Mouse (Mus musculus) bone marrow macrophage, adult 2 months (primary cell): ENCODE data around the gene Dynlt1c. TPM values are rescaled to one million over a fixed set of nuclear protein-coding genes. Genes with fewer than 3 reads are reported as not detected.
"Not testable (repeated sequence)": the region's sequence is repeated elsewhere in the genome, so short reads cannot be mapped to it uniquely, and the experiment has no call there.

Experiments used
- H3K27ac ChIP-seq: 2 replicates; pipeline ENCODE4 v1.5.1; 2012; ENCODE audit warnings: low read depth, low read length; ENCODE audit not compliant: insufficient read depth
- H3K4me1 ChIP-seq: 2 replicates; pipeline ENCODE4 v1.6.1; 2012; ENCODE audit warnings: low read length; ENCODE audit not compliant: control insufficient read depth, insufficient read depth
- H3K4me3 ChIP-seq: 2 replicates; pipeline ENCODE4 v1.5.1; 2012; ENCODE audit warnings: mild to moderate bottlenecking, low read length, moderate library complexity; ENCODE audit not compliant: insufficient read depth
- polyA plus RNA-seq: library from polyadenylated mRNA; stranded (reverse); fragments of >200 nt; gene quantifications from 2 replicates; pipeline ENCODE4 v1.2.4, GENCODE M21; 2012; ENCODE audit not compliant: missing spikeins, insufficient read depth, insufficient read length

Dynlt1c gene
- polyA plus RNA-seq, 1 experiment: 31.5 TPM

- not testable (repeated sequence) for H3K4me3 ChIP-seq, H3K27ac ChIP-seq, H3K4me1 ChIP-seq
Measured at GRCm38 (mm10) chr17:6656471-6656870, 55.0 kb downstream of the Dynlt1c start.

GRCm38 (mm10) chr17:6658801-6659200 lies 57.3 kb downstream of the Dynlt1c start, which contains the start of gene Sytl3:
Gene Sytl3, plus strand, starts transcription at chr17:6659093.
- H3K4me3 ChIP-seq, H3K4me1 ChIP-seq, H3K27ac ChIP-seq: not testable (repeated sequence)

Other genes starting within 250 kb of the Dynlt1c start
- gene Dynlt1b, start 171.6 kb upstream of the Dynlt1c start, polyA plus RNA-seq: 205 and 208 TPM in 2 replicates
- 118 and 140 TPM in 2 replicates for gene Dynlt1f, start 54.2 kb downstream of the Dynlt1c start, polyA plus RNA-seq
- gene Sytl3, start 57.4 kb downstream of the Dynlt1c start, polyA plus RNA-seq: not detected in 2 replicates
- gene Ezr, start 181.1 kb downstream of the Dynlt1c start, polyA plus RNA-seq: 19.4 and 19.9 TPM in 2 replicates